ENCODE assay signal across 38 mouse cellular contexts in the genomic region with DNA sequence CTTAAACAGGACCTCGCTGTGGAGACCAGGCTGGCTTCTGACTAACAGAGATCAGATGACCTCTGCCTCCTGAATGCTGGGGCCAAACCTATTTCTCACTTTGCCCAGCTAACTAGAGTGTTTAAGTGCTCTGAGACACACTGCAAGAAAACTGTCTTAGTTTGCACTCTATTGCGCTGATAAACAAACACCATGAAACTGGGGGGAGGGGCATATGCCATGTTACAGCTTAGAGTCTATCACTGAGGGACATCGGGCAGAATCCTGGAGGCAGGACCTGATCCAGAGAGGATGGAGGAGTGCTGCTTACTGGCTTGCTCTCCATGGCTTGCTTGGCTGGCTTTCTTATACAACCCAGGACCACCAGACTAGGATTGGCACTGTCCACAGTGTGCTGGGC. TPM values are rescaled to one million over a fixed set of nuclear protein-coding genes. Genes with fewer than 3 reads are reported as not detected.
"Had no signal": no experiment of that assay in that cellular context is flagged by ENCODE, and none has a peak within 500 bp of the region (broad histone marks: within the 10 kb centered on the region; RNA-seq: fewer than 3 reads in every experiment).

No protein-coding gene starts in this region.

- H3K27me3 ChIP-seq: heart, embryonic 13.5 days; heart, embryonic 15.5 days; hindbrain, embryonic 12.5 days; hindbrain, embryonic 13.5 days; hindbrain, embryonic 15.5 days; intestine, embryonic 15.5 days; kidney, embryonic 15.5 days had no signal

- H3K27ac ChIP-seq: heart, embryonic 13.5 days; heart, embryonic 15.5 days; hindbrain, embryonic 10.5 days; hindbrain, embryonic 12.5 days; hindbrain, embryonic 13.5 days; hindbrain, embryonic 14.5 days; hindbrain, embryonic 15.5 days; hindbrain, postnatal 0 days; intestine, embryonic 15.5 days; kidney, embryonic 15.5 days; kidney, postnatal 0 days; layer of hippocampus, adult 2 months; left cerebral cortex, adult 2 months had no signal

- DNase-seq: heart, postnatal 10 days; heart, postnatal 14 days; heart, postnatal 36 days; heart, postnatal 4 days; kidney, adult 11 months; kidney, adult 18-20 months; kidney, adult 2 months; kidney, adult 8-10 months; kidney, adult 9 months; kidney, postnatal 10 days; kidney, postnatal 14 days; kidney, postnatal 25 days; kidney, postnatal 36 days; kidney, postnatal 4 days; layer of hippocampus, adult 9-11 months; layer of hippocampus, postnatal 36 days had no signal

- H3K9ac ChIP-seq: heart, embryonic 13.5 days; heart, embryonic 15.5 days; hindbrain, embryonic 12.5 days; hindbrain, embryonic 13.5 days; hindbrain, embryonic 14.5 days; hindbrain, embryonic 15.5 days; intestine, embryonic 15.5 days; kidney, embryonic 15.5 days had no signal

- H3K4me2 ChIP-seq: heart, embryonic 11.5 days; heart, embryonic 13.5 days; heart, embryonic 15.5 days; hindbrain, embryonic 12.5 days; hindbrain, embryonic 13.5 days; hindbrain, embryonic 14.5 days; hindbrain, embryonic 15.5 days; intestine, embryonic 15.5 days; kidney, embryonic 15.5 days had no signal

- H3K4me1 ChIP-seq: heart, embryonic 15.5 days; hindbrain, embryonic 12.5 days; hindbrain, embryonic 15.5 days; intestine, embryonic 15.5 days had no signal

- H3K9me3 ChIP-seq: heart, embryonic 13.5 days; heart, embryonic 15.5 days; hindbrain, embryonic 10.5 days; hindbrain, embryonic 12.5 days; hindbrain, embryonic 13.5 days; hindbrain, embryonic 15.5 days; intestine, embryonic 15.5 days; kidney, embryonic 15.5 days had no signal

- H3K4me3 ChIP-seq: heart, embryonic 13.5 days; heart, embryonic 15.5 days; hindbrain, embryonic 10.5 days; hindbrain, embryonic 12.5 days; hindbrain, embryonic 13.5 days; hindbrain, embryonic 15.5 days; intestine, embryonic 15.5 days; kidney, embryonic 15.5 days; layer of hippocampus, adult 2 months; left cerebral cortex, adult 2 months had no signal

- H3K36me3 ChIP-seq: heart, embryonic 13.5 days; heart, embryonic 15.5 days; hindbrain, embryonic 10.5 days; hindbrain, embryonic 12.5 days; hindbrain, embryonic 13.5 days; hindbrain, embryonic 15.5 days; intestine, embryonic 15.5 days; kidney, embryonic 15.5 days had no signal

- ATAC-seq: hindbrain, embryonic 16.5 days; hindbrain, postnatal 0 days; inflammation-experienced regulatory T-cells, adult 6 months; intestine, embryonic 15.5 days; intestine, embryonic 16.5 days; intestine, postnatal 0 days had no signal

RNA-seq across cellular contexts. Expression of gene Il12a, which starts 8.2 kb away (rescaled TPM):
- total RNA-seq: hindbrain, postnatal 0 days had no signal
- polyA plus RNA-seq: heart, embryonic 13.5 days; heart, embryonic 14.5 days; heart, embryonic 15.5 days; heart, embryonic 16.5 days; hindbrain, embryonic 12.5 days; hindbrain, embryonic 13.5 days; hindbrain, embryonic 14.5 days; intestine, embryonic 14.5 days; intestine, embryonic 15.5 days; intestine, embryonic 16.5 days; intestine, postnatal 0 days; kidney, embryonic 16.5 days had no signal
